Mouse (Mus musculus) frontal cortex, adult (tissue): ENCODE measurements around the gene Lrba.
A peak's percentile ranks its signal among the peaks of the same experiment; 100 is the strongest.

Experiments
- ATAC-seq: cut with Nextera tagmentation; 2 replicates; pipeline ENCODE4 v1.9.2; 2017; ENCODE audit warnings: mild to moderate bottlenecking, moderate library complexity, mixed read lengths; ENCODE audit not compliant: low TSS enrichment

The Lrba gene

DNA sequence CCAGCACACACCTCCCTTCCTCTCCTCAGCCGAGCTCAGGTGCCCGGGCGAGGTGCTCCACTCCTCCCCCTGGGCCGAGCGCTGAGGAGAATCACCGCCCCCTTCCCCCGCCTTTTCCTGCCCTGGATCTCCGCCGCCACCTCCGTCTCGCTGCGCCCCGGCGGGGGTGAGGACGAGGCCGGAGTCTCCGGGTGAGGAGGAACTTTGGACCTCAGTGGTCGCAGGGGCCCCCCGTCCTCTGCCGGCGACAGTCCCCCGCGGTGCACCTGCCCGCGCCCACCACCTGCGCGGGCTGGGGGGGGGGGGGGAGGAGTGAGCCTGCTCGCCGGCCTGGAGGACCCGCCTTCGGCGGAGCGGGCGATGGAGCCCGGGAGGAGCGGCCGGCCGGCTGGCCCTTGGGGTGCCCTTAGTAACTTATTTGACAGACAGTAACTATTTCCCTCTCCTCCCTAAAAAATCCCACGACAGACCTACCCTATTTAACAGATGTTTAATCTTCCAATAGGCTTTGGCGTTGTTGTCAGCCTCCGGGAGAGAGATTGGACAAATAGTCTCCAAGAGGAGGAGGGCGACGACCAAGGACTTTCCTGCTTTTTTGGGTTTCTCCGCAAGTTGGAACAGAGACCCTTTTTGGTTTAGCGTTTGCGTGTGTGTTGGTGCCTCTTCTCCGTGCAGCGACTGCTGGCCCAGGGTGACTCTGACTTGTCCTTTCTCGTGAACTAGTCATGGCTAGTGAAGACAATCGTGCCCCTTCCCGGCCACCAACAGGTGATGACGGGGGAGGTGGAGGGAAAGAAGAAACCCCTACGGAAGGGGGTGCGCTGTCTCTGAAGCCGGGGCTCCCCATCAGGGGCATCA lies at the start of gene Lrba:
TSS of gene Lrba (plus strand) at position 117 of the 858 bp plus-strand sequence.
- ATAC-seq: peak; percentile 68

DNA sequence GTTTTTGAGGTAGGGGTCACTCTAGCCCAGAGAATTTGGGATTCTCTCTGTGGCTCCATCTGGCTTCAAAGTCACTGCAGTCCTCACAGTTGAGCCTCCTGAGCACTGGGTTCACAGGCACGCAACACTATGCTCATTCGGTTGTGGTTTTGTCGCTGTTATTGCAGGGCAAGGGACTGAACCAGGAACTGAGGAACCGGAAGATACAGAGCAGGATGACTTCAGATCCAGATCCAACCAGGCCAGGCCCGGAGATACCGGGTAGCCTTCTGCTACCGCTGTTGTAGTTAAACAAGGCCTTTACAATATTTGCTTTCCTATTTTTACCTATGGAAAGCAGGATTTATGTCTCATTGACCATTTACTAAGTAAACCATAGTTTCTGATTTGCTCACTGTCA lies 44.8 kb upstream of the Lrba start:
- ATAC-seq: no peak

DNA sequence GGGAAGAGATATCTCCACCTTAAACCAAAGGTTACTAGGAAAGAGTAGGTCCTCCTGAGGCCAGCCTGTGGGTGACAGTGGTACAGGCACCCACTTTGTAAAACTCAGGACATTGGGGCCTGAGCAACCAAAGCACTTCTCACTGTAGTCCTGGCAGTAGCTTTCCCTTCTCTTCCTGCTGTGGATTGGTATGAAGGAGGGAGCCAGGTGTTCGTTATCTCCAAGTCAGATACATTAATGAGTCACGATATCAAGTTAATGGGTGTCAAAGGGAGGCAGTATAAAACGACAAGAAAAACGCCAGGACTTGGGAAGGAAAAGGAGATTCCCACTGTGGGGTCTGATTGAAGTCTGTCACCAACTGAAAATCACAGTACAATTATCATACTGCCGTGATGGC lies 43.4 kb upstream of the Lrba start:
- ATAC-seq: no peak

DNA sequence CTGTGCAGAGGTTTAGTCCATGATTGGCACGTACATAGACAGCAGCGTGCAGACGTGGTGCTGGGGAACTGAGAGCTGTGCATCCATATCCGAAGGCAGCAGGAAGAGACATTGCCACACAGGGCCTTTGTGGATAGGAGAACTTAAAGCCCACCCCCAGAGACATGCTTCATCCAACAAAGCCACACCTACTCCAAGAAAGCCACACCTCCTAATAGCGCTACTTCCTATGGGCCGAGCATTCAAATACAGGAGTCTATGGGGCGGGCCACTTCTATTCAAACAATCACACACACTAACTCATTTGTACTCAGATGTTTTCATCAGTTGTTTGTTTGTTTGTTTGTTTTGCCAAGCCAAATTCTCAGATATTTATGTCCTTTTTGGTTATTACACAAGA lies 39.9 kb upstream of the Lrba start:
- no peak for ATAC-seq

DNA sequence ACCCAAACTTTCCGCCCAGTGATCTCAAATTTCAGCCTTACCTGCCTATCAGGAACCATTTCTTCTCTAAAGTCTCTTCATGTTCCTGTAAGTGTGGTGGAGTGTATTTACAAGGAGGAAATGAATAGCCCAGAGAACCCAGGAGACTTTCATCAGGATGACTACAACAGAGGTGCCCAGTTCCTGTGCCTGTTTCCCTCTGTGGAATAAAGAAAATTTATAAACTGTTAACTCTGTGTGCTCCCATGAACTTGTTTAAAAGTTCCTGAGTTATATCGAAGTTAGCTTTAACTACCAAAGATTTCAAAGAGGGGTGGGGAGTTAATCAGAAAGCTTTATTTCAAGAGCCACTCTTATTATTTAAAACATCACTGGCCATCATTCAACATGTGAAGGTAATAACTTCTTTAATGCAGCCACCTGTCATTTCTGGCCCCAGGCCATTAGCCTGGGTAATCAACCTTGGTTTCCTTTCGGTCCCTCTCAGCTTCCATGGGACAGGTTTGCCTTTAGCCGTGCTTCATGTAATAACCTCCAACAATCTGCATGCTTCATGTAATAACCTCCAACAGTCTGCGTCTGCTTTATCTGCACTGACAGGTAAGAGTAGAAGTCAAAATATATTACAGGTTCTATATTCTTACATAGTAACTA lies 36.6 kb upstream of the Lrba start:
- no peak for ATAC-seq

DNA sequence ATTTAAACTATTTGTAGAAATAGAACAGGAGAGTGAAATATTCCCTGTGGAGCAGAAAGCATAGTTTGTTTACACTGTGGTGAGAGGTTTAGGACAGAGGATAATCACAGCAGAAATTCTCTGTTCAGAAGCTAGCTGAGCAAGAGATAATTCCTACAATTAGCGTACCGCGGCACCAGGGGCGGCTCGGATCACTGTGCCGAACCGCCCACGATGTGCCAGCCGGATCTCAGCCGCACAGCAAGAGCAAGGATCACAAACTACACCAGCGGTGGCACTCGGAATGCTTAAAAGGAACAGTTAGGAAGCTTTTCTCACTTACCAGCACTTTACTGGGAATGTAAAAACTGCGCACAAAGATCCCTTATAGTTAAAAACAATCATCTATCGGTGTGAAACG lies 28.5 kb upstream of the Lrba start:
- ATAC-seq: peak; percentile 50

DNA sequence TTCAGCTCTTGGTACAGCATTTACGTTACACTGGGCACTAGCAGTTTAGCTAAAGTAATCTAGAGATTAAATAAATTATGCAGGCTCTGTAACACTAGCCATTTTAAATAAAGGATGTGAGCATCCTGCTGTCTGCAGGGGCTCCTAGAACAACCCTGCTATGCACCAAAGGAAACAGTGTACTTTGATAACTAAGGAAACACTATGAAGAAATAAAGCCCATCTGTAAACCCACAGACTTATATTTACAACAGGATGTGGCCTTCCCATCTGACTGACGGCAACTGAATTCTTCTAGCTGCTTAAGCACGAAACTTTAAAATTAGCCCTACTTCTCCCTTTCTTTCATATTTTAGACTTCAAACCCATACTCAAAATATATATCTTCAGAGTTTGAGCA lies 28.0 kb upstream of the Lrba start:
- ATAC-seq: no peak

DNA sequence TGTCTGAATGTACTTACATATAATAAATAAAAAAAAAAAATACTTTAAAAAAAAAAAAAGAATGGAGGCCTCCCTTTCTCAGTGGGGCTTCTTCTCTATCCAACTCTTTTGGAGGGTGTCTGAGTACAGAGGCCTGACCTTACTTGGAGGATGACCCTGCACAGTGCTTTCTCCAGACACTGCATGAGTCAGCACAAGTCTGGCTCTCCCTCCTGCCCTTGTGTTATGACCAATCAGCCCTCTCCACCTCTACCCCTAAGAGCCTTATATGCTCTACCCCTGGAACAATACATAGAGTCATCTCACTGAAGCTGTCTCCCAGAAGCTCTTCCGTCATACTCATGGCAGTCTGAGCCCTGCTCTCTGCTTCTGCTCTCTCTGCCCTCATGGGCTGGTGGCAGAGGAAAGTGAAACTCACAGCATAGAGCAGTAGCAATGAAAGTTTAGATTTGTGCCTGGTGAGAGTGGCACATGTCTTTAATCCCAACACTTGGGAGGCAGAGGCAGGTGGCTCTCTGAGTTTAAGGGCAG lies 22.8 kb upstream of the Lrba start:
- ATAC-seq: no peak

DNA sequence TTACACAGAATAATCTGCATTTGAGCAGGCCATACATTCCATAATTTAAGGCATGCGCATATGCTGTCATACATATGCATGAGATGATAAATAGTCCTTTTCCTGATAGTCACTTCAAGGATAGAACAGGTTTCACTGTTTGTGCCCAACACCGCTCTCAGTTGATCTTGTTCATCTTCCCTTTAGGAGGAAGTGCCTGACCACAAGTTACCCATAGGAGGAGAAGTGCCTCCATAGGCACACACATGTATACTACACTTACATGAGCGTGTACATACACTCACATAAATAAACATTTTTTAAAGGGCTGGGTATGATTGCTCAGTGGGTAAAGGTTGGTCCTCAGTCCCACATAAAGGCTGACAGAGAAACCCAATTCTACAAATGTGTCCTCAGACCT lies 22.0 kb upstream of the Lrba start:
- ATAC-seq: no peak

DNA sequence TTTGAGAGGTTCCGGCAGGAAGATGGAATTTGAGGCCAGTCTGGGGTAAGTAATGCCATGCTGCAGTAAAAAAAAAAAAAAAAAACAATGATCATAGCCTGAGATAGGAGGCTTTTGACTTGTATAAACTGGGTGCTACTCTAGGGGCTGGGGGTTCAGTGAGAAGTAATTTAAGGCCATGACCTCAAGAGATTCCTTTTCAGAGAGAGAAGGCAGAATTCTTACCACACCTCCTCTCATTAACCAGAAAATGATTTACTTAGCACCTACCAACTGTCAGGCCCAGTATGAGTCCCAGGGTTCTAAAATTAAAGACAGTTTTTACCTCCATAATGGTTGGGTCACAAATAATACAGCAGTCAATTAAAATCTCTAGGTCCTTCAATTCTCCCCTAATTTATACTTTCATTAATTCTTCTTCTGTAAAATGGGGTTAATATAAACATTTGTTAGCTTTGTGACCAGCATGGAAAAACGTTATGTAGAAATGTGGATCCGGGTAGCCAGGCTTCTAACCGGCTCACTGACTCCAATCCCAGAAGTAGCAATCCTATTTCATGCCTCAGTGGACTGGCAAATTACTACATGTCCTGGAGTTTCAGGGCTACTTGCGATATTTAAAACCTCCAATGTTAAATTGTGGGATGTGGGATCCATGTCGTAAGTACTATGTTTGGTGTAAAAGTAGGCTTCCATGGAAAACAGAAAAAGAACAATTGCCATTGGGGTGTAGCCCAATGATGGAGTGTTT lies 19.7 kb upstream of the Lrba start:
- no peak for ATAC-seq

DNA sequence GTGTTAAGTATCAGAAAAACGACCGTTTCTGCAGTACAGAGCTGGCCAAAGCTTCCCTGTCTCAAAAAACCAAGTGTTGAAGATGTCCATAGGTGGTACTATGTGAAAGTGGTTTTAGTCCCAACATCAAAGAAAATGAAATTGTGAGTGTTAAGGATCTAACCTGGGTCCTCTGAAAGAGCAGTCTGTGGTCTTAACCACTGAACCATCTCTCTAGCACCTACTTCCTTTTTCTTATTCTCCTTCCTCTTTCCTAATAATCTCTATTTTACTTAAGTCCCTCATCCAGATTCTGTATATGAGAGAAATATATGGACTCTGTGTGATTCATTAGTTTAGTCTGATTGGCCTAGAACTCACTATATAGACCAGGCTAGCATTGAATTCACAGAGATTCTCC lies 17.9 kb upstream of the Lrba start:
- no peak for ATAC-seq

DNA sequence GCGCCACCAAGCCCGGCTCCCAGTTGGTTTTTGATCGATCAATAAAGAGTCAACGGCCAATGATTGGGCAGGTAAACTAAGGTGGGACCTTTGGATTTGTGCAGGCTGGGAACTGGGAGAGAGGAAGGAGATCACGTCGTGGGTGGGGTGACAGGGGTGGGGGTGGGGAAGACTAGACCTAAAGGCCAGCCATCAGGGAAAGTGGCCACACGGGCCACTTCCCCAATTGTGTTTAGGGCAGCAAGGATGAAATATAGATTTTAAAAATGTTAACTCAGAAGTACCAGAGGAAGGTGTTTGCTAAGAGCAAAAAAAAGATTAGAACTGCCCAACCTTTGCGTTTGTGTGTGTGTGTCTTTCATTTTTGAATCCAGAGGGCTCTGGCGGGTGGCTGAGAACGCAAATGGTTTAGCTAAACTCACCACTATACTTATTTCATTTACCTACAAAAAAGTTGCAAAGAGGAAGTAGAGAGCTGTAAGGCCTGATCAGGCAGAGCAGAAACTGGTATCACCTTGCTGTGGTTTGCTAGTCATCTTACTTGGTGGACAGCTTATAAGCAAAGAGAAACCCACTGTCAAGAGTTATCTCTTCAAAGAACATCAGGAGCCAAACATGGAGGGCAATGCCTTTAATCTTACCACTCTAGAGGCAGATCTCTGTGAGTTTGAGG lies 14.1 kb upstream of the Lrba start:
- ATAC-seq: no peak

DNA sequence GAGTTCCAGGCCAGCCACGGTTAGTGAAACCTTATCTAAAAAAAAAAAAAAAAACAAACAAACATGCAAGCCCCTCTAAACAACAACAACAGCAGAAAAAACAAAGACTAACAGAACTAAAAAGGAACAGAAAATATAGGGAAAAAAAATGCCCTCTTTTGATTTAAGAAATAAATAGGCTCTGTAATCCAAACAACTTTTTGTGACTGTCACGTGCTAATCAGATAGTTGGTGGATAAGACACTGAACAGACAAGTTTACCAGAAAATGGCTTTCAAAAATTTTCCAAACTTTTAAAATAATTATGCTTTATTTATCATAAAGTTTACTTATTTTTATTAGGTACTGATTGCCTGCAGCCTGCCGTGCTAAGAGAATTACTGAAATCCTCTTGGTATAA lies 13.5 kb upstream of the Lrba start:
- no peak for ATAC-seq

DNA sequence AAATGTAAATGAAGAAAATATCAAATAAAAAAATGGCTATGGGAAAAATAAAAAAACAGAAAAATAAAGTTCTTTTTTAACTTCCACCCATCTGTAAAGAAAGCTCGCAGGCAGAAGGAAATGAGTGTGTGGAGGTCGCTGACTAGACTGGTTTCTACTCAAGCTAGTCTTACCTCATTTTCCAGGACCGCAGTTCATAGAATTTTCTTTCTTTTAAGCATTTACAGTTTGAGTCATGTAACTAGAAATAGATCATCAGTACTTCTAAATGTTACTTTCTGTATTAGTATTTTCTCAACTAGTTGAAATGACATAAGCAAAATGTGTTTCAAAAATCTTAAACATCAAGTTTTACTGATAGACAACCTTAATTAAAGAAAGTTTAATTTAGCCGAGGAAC lies 10.2 kb upstream of the Lrba start:
- ATAC-seq: no peak

DNA sequence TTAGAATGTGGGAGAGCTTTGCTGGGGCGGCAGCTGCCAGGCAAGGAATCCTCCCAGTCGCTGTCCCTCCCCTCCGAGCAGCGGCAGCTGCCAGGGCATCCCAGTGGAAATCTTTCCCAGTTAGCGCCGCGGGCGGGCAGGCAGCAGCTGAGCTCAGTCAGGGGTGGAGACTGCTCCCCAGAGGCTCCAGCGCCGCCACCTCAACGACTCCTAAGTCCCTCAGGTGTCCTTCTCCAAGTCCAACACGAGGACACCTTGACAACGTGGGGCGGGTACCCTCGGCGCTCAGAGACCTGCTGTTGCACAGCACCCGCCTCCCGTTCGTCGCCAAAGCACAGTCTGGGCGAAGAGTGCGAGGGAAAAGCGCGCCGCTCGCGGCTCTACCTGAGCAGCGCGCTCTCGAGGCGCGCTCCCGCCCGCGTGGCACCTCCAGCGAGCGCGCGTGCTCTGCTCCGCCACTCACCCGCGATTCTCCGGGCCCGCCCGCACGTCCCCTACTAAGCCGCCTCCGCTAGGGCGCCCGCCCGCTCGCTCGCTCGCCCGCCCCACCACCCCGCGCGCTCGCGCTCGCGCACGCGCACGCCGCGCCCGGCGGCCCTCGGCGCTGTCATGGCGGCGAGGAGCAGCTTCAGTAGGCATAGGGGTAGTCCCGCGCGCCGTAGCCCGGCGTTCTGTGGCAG lies 706 bp upstream of the Lrba start:
- ATAC-seq: peak; percentile 90

DNA sequence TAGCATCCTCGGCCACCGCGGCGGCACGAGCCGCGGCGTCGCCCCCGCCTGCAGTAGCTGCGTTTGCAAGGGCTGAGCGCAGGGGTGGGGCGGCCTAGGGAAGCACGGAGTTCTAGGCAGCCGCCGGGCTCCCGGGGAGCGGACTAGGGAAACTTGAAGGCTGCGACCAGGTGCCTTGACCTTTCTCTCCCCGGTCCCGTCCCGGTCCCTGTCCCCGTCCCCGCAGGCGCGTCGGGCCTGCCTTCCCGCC lies 241 bp upstream of the Lrba start:
- ATAC-seq: no peak

DNA sequence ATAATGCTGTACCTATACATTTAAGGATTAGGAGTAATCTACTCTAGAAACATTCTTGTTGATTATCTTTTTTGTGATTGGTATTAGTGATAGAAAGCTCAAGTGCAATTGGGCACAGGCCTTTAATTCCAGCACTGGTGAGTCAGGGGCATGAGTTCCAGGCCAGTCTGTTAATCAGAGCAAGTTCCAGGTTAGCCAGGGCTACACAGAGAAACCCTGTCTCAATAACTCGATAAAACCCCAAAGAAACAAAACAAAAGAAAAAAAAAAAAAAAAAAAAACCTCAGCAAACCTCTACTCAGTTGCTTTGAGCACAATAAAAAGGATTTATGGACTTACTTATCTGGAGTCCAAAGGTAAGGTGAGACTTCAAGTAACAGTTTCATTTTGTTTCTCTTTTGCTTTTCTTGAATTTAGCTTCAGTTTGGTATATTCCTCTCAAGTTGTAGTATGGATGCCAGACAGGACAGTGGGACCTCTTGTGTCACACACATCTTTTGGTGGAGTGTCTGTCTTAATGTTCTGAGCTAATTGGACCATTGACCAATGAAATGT lies 7.1 kb downstream of the Lrba start:
- ATAC-seq: no peak

DNA sequence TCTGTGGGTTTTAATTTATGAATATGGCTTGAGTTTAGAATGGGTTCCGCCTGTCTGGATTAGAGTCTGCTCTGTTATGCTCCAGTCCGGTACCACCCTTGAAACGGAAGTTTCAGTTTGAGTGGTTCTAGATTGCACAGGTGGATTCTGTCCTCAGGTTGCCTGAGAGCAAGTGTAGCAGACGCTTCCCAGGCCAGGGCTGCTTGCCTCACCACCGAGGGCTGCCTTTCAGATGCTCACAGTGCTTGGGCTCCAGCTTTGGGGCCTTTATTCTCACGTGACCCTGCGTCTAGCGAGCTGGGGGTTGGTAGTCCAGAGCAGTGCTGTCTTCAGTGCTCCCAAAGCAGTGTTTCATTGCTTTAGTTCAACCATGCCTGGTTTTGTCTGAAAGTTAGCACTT lies 22.7 kb downstream of the Lrba start:
- ATAC-seq: no peak

DNA sequence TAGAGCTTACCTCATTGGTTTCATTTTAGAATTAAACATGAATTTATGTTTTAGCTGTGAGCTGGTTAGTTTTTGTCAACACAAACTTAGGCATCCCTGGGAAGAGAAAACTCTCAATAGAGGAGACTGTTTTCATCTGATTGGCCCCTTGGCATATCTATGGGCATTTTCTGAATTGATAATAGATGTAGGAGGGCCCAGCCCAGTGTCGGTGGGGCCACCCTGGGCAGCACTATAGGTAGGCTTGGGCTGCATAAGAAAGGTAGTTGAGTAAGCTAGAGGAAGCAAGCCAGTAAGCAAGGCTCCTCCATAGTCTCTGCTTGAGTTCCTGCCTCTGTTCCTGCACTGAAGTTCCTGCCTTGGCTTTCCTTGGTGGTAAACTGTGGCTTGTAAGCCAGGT lies 26.7 kb downstream of the Lrba start:
- no peak for ATAC-seq

DNA sequence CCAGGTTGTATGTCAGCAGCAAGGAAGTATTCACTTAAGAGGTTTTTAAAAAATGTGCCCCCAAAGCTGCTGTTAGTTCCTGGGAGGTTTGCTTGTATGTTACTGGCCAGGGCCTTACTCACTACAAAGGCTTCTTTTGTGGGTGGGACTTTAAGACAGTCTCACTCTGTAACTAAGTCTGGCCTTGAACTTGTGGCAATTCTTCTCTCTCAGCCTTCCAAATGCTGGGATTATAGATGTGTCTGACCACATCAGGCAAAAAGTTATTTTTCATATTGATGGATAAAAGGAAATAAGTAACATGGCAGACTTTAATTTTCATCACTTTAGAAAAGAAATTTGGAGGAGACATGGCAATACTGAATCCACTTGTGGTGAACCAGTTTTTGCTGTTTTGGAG lies 28.1 kb downstream of the Lrba start:
- no peak for ATAC-seq

DNA sequence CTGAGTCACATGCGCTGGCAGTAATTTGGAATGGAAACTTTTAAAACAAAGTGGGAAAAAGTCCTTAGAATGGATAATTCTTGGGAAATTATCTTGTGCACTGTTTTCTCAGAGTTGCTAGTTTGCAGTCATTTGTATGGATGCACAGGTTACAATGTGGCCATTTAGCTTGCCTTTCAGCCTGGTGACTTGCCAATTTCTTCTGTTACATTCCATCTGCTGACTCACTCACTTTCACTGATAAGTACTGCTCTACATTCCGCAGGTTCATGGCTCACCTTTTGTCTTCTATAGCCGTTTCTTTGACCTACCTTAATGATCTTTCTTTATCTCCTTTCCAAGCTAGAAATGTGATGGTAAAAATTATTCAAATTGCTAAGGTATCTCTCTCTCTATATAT lies 28.6 kb downstream of the Lrba start:
- ATAC-seq: no peak
